Mouse (Mus musculus): ENCODE data around the gene Pla2g15. TPM values are rescaled to one million over a fixed set of nuclear protein-coding genes. Genes with fewer than 3 reads are reported as not detected.

The Pla2g15 gene
- polyA plus RNA-seq, 1 experiment = 2.6 TPM

GRCm38 (mm10) chr8:106178428-106178827, 28.2 kb downstream of the Pla2g15 start:
- Histone ChIP-seq H3K27ac (ENCODE audit: insufficient read depth, low read depth, low read length) (no peak overlapping the region), H3K36me3 (ENCODE audit: control insufficient read depth, insufficient read depth, low read length) (0 out of 2 replicates have a peak, but pooled peaks cover 1% of the 10 kb centered on the region), H3K27me3 (ENCODE audit: control insufficient read depth, insufficient read depth, low read length) (no peaks in the 10 kb centered on the region), H3K4me1 (ENCODE audit: control insufficient read depth, insufficient read depth, insufficient read length, low read length) (no peaks in the 10 kb centered on the region; the same call in 1 of the 2 replicates), H3K4me3 (ENCODE audit: low read depth, low read length) (no peak overlapping the region)
- WGBS = 64% methylated on average over 2 of the region's 2 CpGs
- TF ChIP-seq POLR2A (IDR thresholded peaks at IDR 0.05; ENCODE audit: low read depth, low read length) = no peak
- TF ChIP-seq CTCF (IDR thresholded peaks at IDR 0.05; ENCODE audit: extremely low read depth, insufficient read length, insufficient replicate concordance, low read depth, low read length) = no peak

- Histone ChIP-seq H3K4me3 (ENCODE audit: low read depth, low read length) (no peak overlapping the region), H3K27me3 (ENCODE audit: control insufficient read depth, insufficient read depth, low read length) (no peaks in the 10 kb centered on the region), H3K4me1 (ENCODE audit: control insufficient read depth, insufficient read depth, insufficient read length, low read length) (no peaks in the 10 kb centered on the region), H3K27ac (ENCODE audit: insufficient read depth, low read depth, low read length) (no peak overlapping the region), H3K36me3 (ENCODE audit: control insufficient read depth, insufficient read depth, low read length) (peaks cover 3% of the 10 kb centered on the region; the same call in 1 of the 2 replicates)
- WGBS = 80% methylated on average over 8 of the region's 8 CpGs
- TF ChIP-seq CTCF (IDR thresholded peaks at IDR 0.05; ENCODE audit: extremely low read depth, insufficient read length, insufficient replicate concordance, low read depth, low read length) (no peak), POLR2A (IDR thresholded peaks at IDR 0.05; ENCODE audit: low read depth, low read length) (no peak)
These were observed 35.5 kb downstream of the Pla2g15 start for GRCm38 (mm10) chr8:106185628-106186270.

GRCm38 (mm10) chr8:106186394-106186793, 36.2 kb downstream of the Pla2g15 start:
- Histone ChIP-seq H3K4me1 (ENCODE audit: control insufficient read depth, insufficient read depth, insufficient read length, low read length) (no peaks in the 10 kb centered on the region), H3K36me3 (ENCODE audit: control insufficient read depth, insufficient read depth, low read length) (peaks cover 3% of the 10 kb centered on the region; the same call in 1 of the 2 replicates), H3K27ac (ENCODE audit: insufficient read depth, low read depth, low read length) (no peak overlapping the region), H3K27me3 (ENCODE audit: control insufficient read depth, insufficient read depth, low read length) (no peaks in the 10 kb centered on the region), H3K4me3 (ENCODE audit: low read depth, low read length) (no peak overlapping the region)
- TF ChIP-seq CTCF (IDR thresholded peaks at IDR 0.05; ENCODE audit: extremely low read depth, insufficient read length, insufficient replicate concordance, low read depth, low read length) = no peak
- WGBS = 82% methylated on average over 3 of the region's 3 CpGs

- peaks cover 3% of the 10 kb centered on the region; the same call in 1 of the 2 replicates for H3K36me3 ChIP-seq (ENCODE audit: control insufficient read depth, insufficient read depth, low read length)
- no peaks in the 10 kb centered on the region for H3K4me1 ChIP-seq (ENCODE audit: control insufficient read depth, insufficient read depth, insufficient read length, low read length)
- no peaks in the 10 kb centered on the region for H3K27me3 ChIP-seq (ENCODE audit: control insufficient read depth, insufficient read depth, low read length)
- no peak overlapping the region for H3K27ac ChIP-seq (ENCODE audit: insufficient read depth, low read depth, low read length)
- TF ChIP-seq CTCF (IDR thresholded peaks at IDR 0.05; ENCODE audit: extremely low read depth, insufficient read length, insufficient replicate concordance, low read depth, low read length) (no peak), POLR2A (IDR thresholded peaks at IDR 0.05; ENCODE audit: low read depth, low read length) (no peak)
- 96% methylated on average over 4 of the region's 4 CpGs for WGBS
- H3K4me3 ChIP-seq (ENCODE audit: low read depth, low read length) = no peak overlapping the region
These were observed 39.0 kb downstream of the Pla2g15 start for GRCm38 (mm10) chr8:106189162-106189561.

GRCm38 (mm10) chr8:106191639-106192038, 41.4 kb downstream of the Pla2g15 start:
- Histone ChIP-seq H3K4me1 (ENCODE audit: control insufficient read depth, insufficient read depth, insufficient read length, low read length) (no peaks in the 10 kb centered on the region), H3K27me3 (ENCODE audit: control insufficient read depth, insufficient read depth, low read length) (no peaks in the 10 kb centered on the region), H3K36me3 (ENCODE audit: control insufficient read depth, insufficient read depth, low read length) (peaks cover 5% of the 10 kb centered on the region), H3K4me3 (ENCODE audit: low read depth, low read length) (no peak overlapping the region), H3K27ac (ENCODE audit: insufficient read depth, low read depth, low read length) (no peak overlapping the region)
- 44% methylated on average over 5 of the region's 5 CpGs for WGBS
- TF ChIP-seq CTCF (IDR thresholded peaks at IDR 0.05; ENCODE audit: extremely low read depth, insufficient read length, insufficient replicate concordance, low read depth, low read length) = no peak
- TF ChIP-seq POLR2A (IDR thresholded peaks at IDR 0.05; ENCODE audit: low read depth, low read length) = no peak

GRCm38 (mm10) chr8:106193162-106193561, 43.0 kb downstream of the Pla2g15 start:
- 79% methylated on average over 6 of the region's 6 CpGs for WGBS
- H3K4me1 ChIP-seq (ENCODE audit: control insufficient read depth, insufficient read depth, insufficient read length, low read length) = no peaks in the 10 kb centered on the region
- no peak overlapping the region for H3K4me3 ChIP-seq (ENCODE audit: low read depth, low read length)
- no peak for TF ChIP-seq CTCF (IDR thresholded peaks at IDR 0.05; ENCODE audit: extremely low read depth, insufficient read length, insufficient replicate concordance, low read depth, low read length)
- no peak for TF ChIP-seq POLR2A (IDR thresholded peaks at IDR 0.05; ENCODE audit: low read depth, low read length)
- no peaks in the 10 kb centered on the region for H3K27me3 ChIP-seq (ENCODE audit: control insufficient read depth, insufficient read depth, low read length)
- peaks cover 7% of the 10 kb centered on the region for H3K36me3 ChIP-seq (ENCODE audit: control insufficient read depth, insufficient read depth, low read length)
- H3K27ac ChIP-seq (ENCODE audit: insufficient read depth, low read depth, low read length) = no peak overlapping the region

- no peak for TF ChIP-seq CTCF (IDR thresholded peaks at IDR 0.05; ENCODE audit: extremely low read depth, insufficient read length, insufficient replicate concordance, low read depth, low read length)
- no peak for TF ChIP-seq POLR2A (IDR thresholded peaks at IDR 0.05; ENCODE audit: low read depth, low read length)
- Histone ChIP-seq H3K27ac (ENCODE audit: insufficient read depth, low read depth, low read length) (no peak overlapping the region), H3K36me3 (ENCODE audit: control insufficient read depth, insufficient read depth, low read length) (peaks cover 7% of the 10 kb centered on the region), H3K27me3 (ENCODE audit: control insufficient read depth, insufficient read depth, low read length) (no peaks in the 10 kb centered on the region), H3K4me1 (ENCODE audit: control insufficient read depth, insufficient read depth, insufficient read length, low read length) (no peaks in the 10 kb centered on the region), H3K4me3 (ENCODE audit: low read depth, low read length) (no peak overlapping the region)
- 89% methylated on average over 5 of the region's 5 CpGs for WGBS
These were observed 43.9 kb downstream of the Pla2g15 start for GRCm38 (mm10) chr8:106194062-106194461.
